Mouse (Mus musculus): ENCODE measurements around the gene Col5a3. TPM values are rescaled to one million over a fixed set of nuclear protein-coding genes. Genes with fewer than 3 reads are reported as not detected.

Col5a3 gene
- total RNA-seq, 1 experiment from 2014 or later, result not detected

- no peak for ATAC-seq (replicated peaks; ENCODE audit: insufficient number of reproducible peaks, low FRiP score, low TSS enrichment, poor library complexity, severe bottlenecking)
Measured at GRCm38 (mm10) chr9:20757087-20757955, 57.5 kb downstream of the Col5a3 start.

- no peak for ATAC-seq (replicated peaks; ENCODE audit: insufficient number of reproducible peaks, low FRiP score, low TSS enrichment, poor library complexity, severe bottlenecking)
Measured at GRCm38 (mm10) chr9:20756081-20756700, 58.7 kb downstream of the Col5a3 start.

- ATAC-seq (replicated peaks; ENCODE audit: insufficient number of reproducible peaks, low FRiP score, low TSS enrichment, poor library complexity, severe bottlenecking), result no peak
Measured at GRCm38 (mm10) chr9:20754335-20754734, 60.5 kb downstream of the Col5a3 start.

GRCm38 (mm10) chr9:20751477-20752029 is 63.3 kb downstream of the Col5a3 start:
- no peak for ATAC-seq (replicated peaks; ENCODE audit: insufficient number of reproducible peaks, low FRiP score, low TSS enrichment, poor library complexity, severe bottlenecking)

- ATAC-seq (replicated peaks; ENCODE audit: insufficient number of reproducible peaks, low FRiP score, low TSS enrichment, poor library complexity, severe bottlenecking), result no peak
Measured at GRCm38 (mm10) chr9:20749213-20749612, 65.7 kb downstream of the Col5a3 start.

- ATAC-seq (replicated peaks; ENCODE audit: insufficient number of reproducible peaks, low FRiP score, low TSS enrichment, poor library complexity, severe bottlenecking), result no peak
Measured at GRCm38 (mm10) chr9:20748540-20748939, 66.3 kb downstream of the Col5a3 start.

- ATAC-seq (replicated peaks; ENCODE audit: insufficient number of reproducible peaks, low FRiP score, low TSS enrichment, poor library complexity, severe bottlenecking), result no peak
Measured at GRCm38 (mm10) chr9:20747682-20748081, 67.2 kb downstream of the Col5a3 start.

- no peak for ATAC-seq (replicated peaks; ENCODE audit: insufficient number of reproducible peaks, low FRiP score, low TSS enrichment, poor library complexity, severe bottlenecking)
Measured at GRCm38 (mm10) chr9:20746017-20746660, 68.7 kb downstream of the Col5a3 start, which contains the start of gene Olfm2. Gene Olfm2 (minus strand): TSS chr9:20746349.

GRCm38 (mm10) chr9:20745129-20745966 is 69.5 kb downstream of the Col5a3 start:
- ATAC-seq (replicated peaks; ENCODE audit: insufficient number of reproducible peaks, low FRiP score, low TSS enrichment, poor library complexity, severe bottlenecking), result no peak

- ATAC-seq (replicated peaks; ENCODE audit: insufficient number of reproducible peaks, low FRiP score, low TSS enrichment, poor library complexity, severe bottlenecking), result no peak
Measured at GRCm38 (mm10) chr9:20743946-20744738, 70.7 kb downstream of the Col5a3 start.

- peak; percentile 59 for ATAC-seq (replicated peaks; ENCODE audit: insufficient number of reproducible peaks, low FRiP score, low TSS enrichment, poor library complexity, severe bottlenecking)
Measured at GRCm38 (mm10) chr9:20740407-20740806, 74.5 kb downstream of the Col5a3 start.

- no peak for ATAC-seq (replicated peaks; ENCODE audit: insufficient number of reproducible peaks, low FRiP score, low TSS enrichment, poor library complexity, severe bottlenecking)
Measured at GRCm38 (mm10) chr9:20738251-20738999, 76.4 kb downstream of the Col5a3 start.

GRCm38 (mm10) chr9:20737227-20737626 is 77.6 kb downstream of the Col5a3 start:
- ATAC-seq (replicated peaks; ENCODE audit: insufficient number of reproducible peaks, low FRiP score, low TSS enrichment, poor library complexity, severe bottlenecking), result no peak

GRCm38 (mm10) chr9:20734692-20735091 is 80.2 kb downstream of the Col5a3 start:
- ATAC-seq (replicated peaks; ENCODE audit: insufficient number of reproducible peaks, low FRiP score, low TSS enrichment, poor library complexity, severe bottlenecking), result no peak

- ATAC-seq (replicated peaks; ENCODE audit: insufficient number of reproducible peaks, low FRiP score, low TSS enrichment, poor library complexity, severe bottlenecking), result no peak
Measured at GRCm38 (mm10) chr9:20731797-20732196, 83.1 kb downstream of the Col5a3 start.

- no peak for ATAC-seq (replicated peaks; ENCODE audit: insufficient number of reproducible peaks, low FRiP score, low TSS enrichment, poor library complexity, severe bottlenecking)
Measured at GRCm38 (mm10) chr9:20729451-20729850, 85.4 kb downstream of the Col5a3 start.

- no peak for ATAC-seq (replicated peaks; ENCODE audit: insufficient number of reproducible peaks, low FRiP score, low TSS enrichment, poor library complexity, severe bottlenecking)
Measured at GRCm38 (mm10) chr9:20727601-20728113, 87.2 kb downstream of the Col5a3 start.
